Mouse (Mus musculus): ENCODE data around the gene Rrbp1. TPM values are rescaled to one million over a fixed set of nuclear protein-coding genes. Genes with fewer than 3 reads are reported as not detected.
A peak's percentile ranks its signal among the peaks of the same experiment; 100 is the strongest.

Gene Rrbp1
- total and polyA plus RNA-seq, 2 experiments from 2014 or later = 22.4 to 33.9 TPM

- TF ChIP-seq CTCF (IDR thresholded peaks at IDR 0.05) = no peak
- WGBS = 89% methylated on average over 5 of the region's 5 CpGs
These were observed 70.7 kb downstream of the Rrbp1 start for GRCm38 (mm10) chr2:143940406-143940805.

DNA sequence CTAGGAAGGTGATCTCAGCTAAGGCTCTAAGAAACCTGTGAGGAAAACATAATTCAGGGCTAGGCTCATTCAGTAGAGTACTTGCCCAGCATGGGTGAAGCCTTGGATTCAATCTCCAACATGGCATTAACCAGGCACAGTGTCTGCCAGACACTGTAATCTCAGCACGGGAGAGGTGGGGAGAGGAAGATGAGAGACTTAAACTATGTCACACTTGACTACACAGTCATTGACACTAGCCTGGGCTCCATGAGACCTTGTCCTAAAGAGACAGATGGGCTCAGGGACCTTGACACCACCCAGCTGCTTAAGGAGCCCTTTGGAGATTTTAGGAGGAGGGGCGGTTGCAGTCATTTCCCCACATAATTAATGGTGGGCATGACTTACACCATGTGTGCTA lies 73.2 kb downstream of the Rrbp1 start:
- DNase-seq (ENCODE audit: low spot score) = no peak
- Histone ChIP-seq H3K9me3 (ENCODE audit: low read length) (no peaks in the 10 kb centered on the region), H3K4me1 (ENCODE audit: insufficient read depth, low read length) (no peaks in the 10 kb centered on the region), H3K27me3 (ENCODE audit: insufficient read depth, low read length) (no peaks in the 10 kb centered on the region), H3K27ac (ENCODE audit: low read depth, low read length) (no peak overlapping the region), H3K36me3 (ENCODE audit: insufficient read depth, low read length) (0 out of 2 replicates have a peak, but pooled peaks cover 11% of the 10 kb centered on the region), H3K4me2 (ENCODE audit: low read depth, low read length, poor library complexity, severe bottlenecking) (no peak overlapping the region), H3K4me3 (ENCODE audit: low read depth, low read length) (no peak overlapping the region), H3K9ac (replicated peaks; ENCODE audit: low read length, poor library complexity, severe bottlenecking) (no peak overlapping the region)
- no peak for TF ChIP-seq CTCF (IDR thresholded peaks at IDR 0.05)
- WGBS = 65% methylated on average over 2 of the region's 2 CpGs
- ATAC-seq (ENCODE audit: low FRiP score) = no peak

More at GRCm38 (mm10) chr2:143940406-143940805, 70.7 kb downstream of the Rrbp1 start:
- no peak for ATAC-seq (ENCODE audit: low FRiP score)
- Histone ChIP-seq H3K36me3 (ENCODE audit: insufficient read depth, low read length) (peaks cover 18% of the 10 kb centered on the region; the same call in 1 of the 2 replicates), H3K9ac (replicated peaks; ENCODE audit: low read length, poor library complexity, severe bottlenecking) (no peak overlapping the region), H3K4me1 (ENCODE audit: insufficient read depth, low read length) (no peaks in the 10 kb centered on the region), H3K4me2 (ENCODE audit: low read depth, low read length, poor library complexity, severe bottlenecking) (no peak overlapping the region), H3K9me3 (ENCODE audit: low read length) (no peaks in the 10 kb centered on the region), H3K27ac (ENCODE audit: low read depth, low read length) (no peak overlapping the region), H3K4me3 (ENCODE audit: low read depth, low read length) (no peak overlapping the region), H3K27me3 (ENCODE audit: insufficient read depth, low read length) (no peaks in the 10 kb centered on the region)
- no peak for DNase-seq (ENCODE audit: low spot score)

- H3K27ac ChIP-seq (ENCODE audit: low read depth, low read length) = no peak overlapping the region
- WGBS = 92% methylated on average over 8 of the region's 8 CpGs
- H3K4me2 ChIP-seq (ENCODE audit: low read depth, low read length, poor library complexity, severe bottlenecking) = no peak overlapping the region
- H3K9me3 ChIP-seq (ENCODE audit: low read length) = no peaks in the 10 kb centered on the region
- no peak overlapping the region for H3K4me3 ChIP-seq (ENCODE audit: low read depth, low read length)
- H3K4me1 ChIP-seq (ENCODE audit: insufficient read depth, low read length) = no peaks in the 10 kb centered on the region
- TF ChIP-seq CTCF (IDR thresholded peaks at IDR 0.05) = no peak
- ATAC-seq (ENCODE audit: low FRiP score) (no peak), DNase-seq (ENCODE audit: low spot score) (no peak)
- no peaks in the 10 kb centered on the region for H3K27me3 ChIP-seq (ENCODE audit: insufficient read depth, low read length)
- no peak overlapping the region for H3K9ac ChIP-seq (replicated peaks; ENCODE audit: low read length, poor library complexity, severe bottlenecking)
- no peaks in the 10 kb centered on the region for H3K36me3 ChIP-seq (ENCODE audit: insufficient read depth, low read length)
These were observed 76.6 kb downstream of the Rrbp1 start for GRCm38 (mm10) chr2:143934439-143934838.

DNA sequence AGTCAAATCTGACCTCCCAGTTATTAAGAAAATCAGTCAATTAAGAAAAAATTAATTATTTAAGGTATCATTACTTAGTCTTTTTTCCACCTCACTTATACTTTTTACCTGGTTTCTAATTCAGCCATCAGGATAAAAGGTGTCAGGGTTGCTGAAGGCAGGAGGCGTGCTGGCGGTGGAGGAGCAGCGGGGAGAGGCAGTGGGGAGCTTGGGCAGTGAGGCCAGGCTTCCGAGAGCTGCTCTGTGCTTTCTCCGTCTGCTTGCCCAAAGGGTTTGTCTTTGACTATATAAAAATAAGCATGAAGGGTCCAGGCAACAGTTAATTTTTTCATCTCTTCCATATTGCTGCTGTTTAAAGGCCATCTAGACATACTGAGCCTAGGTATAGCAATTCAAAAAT lies 77.5 kb downstream of the Rrbp1 start:
- Histone ChIP-seq H3K27ac (ENCODE audit: low read depth, low read length) (no peak overlapping the region), H3K4me3 (ENCODE audit: low read depth, low read length) (no peak overlapping the region), H3K9me3 (ENCODE audit: low read length) (no peaks in the 10 kb centered on the region), H3K4me2 (ENCODE audit: low read depth, low read length, poor library complexity, severe bottlenecking) (no peak overlapping the region), H3K9ac (replicated peaks; ENCODE audit: low read length, poor library complexity, severe bottlenecking) (no peak overlapping the region), H3K4me1 (ENCODE audit: insufficient read depth, low read length) (no peaks in the 10 kb centered on the region), H3K36me3 (ENCODE audit: insufficient read depth, low read length) (no peaks in the 10 kb centered on the region), H3K27me3 (ENCODE audit: insufficient read depth, low read length) (no peaks in the 10 kb centered on the region)
- no peak for ATAC-seq (ENCODE audit: low FRiP score)
- no peak for TF ChIP-seq CTCF (IDR thresholded peaks at IDR 0.05)
- DNase-seq (ENCODE audit: low spot score) = no peak
- WGBS = 68% methylated on average over 5 of the region's 5 CpGs

DNA sequence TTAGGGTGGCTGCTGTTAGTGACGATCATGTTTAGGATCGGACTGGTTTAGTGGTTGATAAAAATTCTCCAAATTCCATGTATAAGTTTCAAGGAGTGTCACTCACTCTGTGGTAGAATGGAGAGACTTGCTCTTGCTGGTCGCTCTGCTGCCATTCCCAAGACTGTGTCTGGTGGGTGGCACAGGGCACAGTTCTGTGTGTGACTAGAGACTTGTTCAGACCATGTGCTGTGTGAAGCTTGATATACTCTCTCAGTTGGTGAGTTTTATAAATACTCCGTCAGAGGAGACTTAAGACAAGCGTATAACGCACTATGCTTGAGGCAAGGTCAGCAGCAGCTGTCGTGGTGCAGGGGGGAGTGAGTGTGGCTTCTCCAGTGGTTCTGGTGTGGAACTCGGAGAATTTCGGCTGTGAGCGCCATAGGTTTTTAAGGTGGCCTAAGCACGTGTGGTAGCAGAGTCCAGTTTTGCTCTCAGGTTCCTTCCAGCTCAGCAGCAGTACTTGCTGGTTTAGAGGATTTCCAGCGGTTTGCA lies 78.7 kb downstream of the Rrbp1 start:
- H3K4me1 ChIP-seq (ENCODE audit: insufficient read depth, low read length) = no peaks in the 10 kb centered on the region
- H3K36me3 ChIP-seq (ENCODE audit: insufficient read depth, low read length) = no peaks in the 10 kb centered on the region
- H3K4me3 ChIP-seq (ENCODE audit: low read depth, low read length) = no peak overlapping the region
- H3K4me2 ChIP-seq (ENCODE audit: low read depth, low read length, poor library complexity, severe bottlenecking) = no peak overlapping the region
- TF ChIP-seq CTCF (IDR thresholded peaks at IDR 0.05) = no peak
- H3K9me3 ChIP-seq (ENCODE audit: low read length) = no peaks in the 10 kb centered on the region
- no peaks in the 10 kb centered on the region for H3K27me3 ChIP-seq (ENCODE audit: insufficient read depth, low read length)
- no peak overlapping the region for H3K27ac ChIP-seq (ENCODE audit: low read depth, low read length)
- H3K9ac ChIP-seq (replicated peaks; ENCODE audit: low read length, poor library complexity, severe bottlenecking) = no peak overlapping the region
- WGBS = 80% methylated on average over 12 of the region's 12 CpGs
- ATAC-seq (ENCODE audit: low FRiP score) = no peak
- DNase-seq (ENCODE audit: low spot score) = no peak

- H3K4me2 ChIP-seq (ENCODE audit: low read depth, low read length, poor library complexity, severe bottlenecking) = no peak overlapping the region
- no peak for TF ChIP-seq CTCF (IDR thresholded peaks at IDR 0.05)
- DNase-seq (ENCODE audit: low spot score) = peak; percentile 14
- 61% methylated on average over 3 of the region's 3 CpGs for WGBS
- no peaks in the 10 kb centered on the region for H3K4me1 ChIP-seq (ENCODE audit: insufficient read depth, low read length)
- no peaks in the 10 kb centered on the region for H3K27me3 ChIP-seq (ENCODE audit: insufficient read depth, low read length)
- H3K9ac ChIP-seq (replicated peaks; ENCODE audit: low read length, poor library complexity, severe bottlenecking) = no peak overlapping the region
- H3K27ac ChIP-seq (ENCODE audit: low read depth, low read length) = no peak overlapping the region
- no peaks in the 10 kb centered on the region for H3K9me3 ChIP-seq (ENCODE audit: low read length)
- no peak overlapping the region for H3K4me3 ChIP-seq (ENCODE audit: low read depth, low read length)
- no peak for ATAC-seq (ENCODE audit: low FRiP score)
- H3K36me3 ChIP-seq (ENCODE audit: insufficient read depth, low read length) = no peaks in the 10 kb centered on the region
These were observed 81.3 kb downstream of the Rrbp1 start for GRCm38 (mm10) chr2:143929607-143930311.
